Mouse (Mus musculus): ENCODE results near the gene Six4. TPM values are rescaled to one million over a fixed set of nuclear protein-coding genes. Genes with fewer than 3 reads are reported as not detected.

The Six4 gene
- total RNA-seq, 2 experiments from 2014 or later = 2.3 to 3.4 TPM

Other genes with a start within 250 kb of the Six4 start
- gene Six6, start 173.6 kb downstream of the Six4 start, total RNA-seq (2021) = not detected
- under 1 TPM; 0.67 to 0.79 TPM for gene 4930447C04Rik, start 172.7 kb downstream of the Six4 start, total RNA-seq (2021)
- under 1 TPM; 0.53 to 0.92 TPM for gene Six1, start 59.6 kb downstream of the Six4 start, total RNA-seq (2021)
- 10 to 100 TPM; 23.7 to 24.2 TPM for gene Mnat1, start 10.3 kb upstream of the Six4 start, total RNA-seq (2021)
- 10 to 100 TPM; 43.0 to 44.7 TPM for gene Trmt5, start 173.3 kb upstream of the Six4 start, total RNA-seq (2021)
- 1 to 10 TPM; 6.0 to 6.8 TPM for gene Slc38a6, start 173.3 kb upstream of the Six4 start, total RNA-seq (2021)

Data from heart, postnatal 10 days (tissue).